Mouse (Mus musculus): Measurements from ENCODE around the gene Tlcd2. TPM values are rescaled to one million over a fixed set of nuclear protein-coding genes. Genes with fewer than 3 reads are reported as not detected.

Gene Tlcd2
- total and polyA plus RNA-seq, 3 experiments, result 0.40 to 0.81 TPM; not detected in 1

DNA sequence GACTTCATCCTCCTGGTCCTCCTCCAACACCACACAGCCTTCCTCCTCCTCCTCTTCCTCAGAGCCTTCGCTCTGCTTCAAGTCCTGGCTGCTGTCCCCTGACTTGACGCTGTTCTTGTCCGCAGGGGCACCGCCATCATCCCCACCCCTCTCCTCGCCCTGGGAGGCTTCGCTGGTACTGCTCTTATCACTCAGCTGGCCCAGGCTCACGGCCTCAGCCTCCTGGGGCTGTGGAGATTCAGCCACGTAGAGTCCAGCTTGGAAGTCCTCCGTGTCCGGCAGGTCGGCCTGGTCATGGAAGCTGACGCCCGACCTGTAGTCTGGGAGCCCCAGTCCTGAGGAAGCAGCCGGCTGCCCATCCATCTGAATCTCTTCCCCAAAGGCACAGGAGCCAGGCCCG, 10.6 kb upstream of the Tlcd2 start:
- H3K79me2 ChIP-seq (replicated peaks; ENCODE audit: control insufficient read depth, extremely low read depth, insufficient read depth, poor library complexity, severe bottlenecking), result no peaks in the 10 kb centered on the region
- dilution Hi-C loops (cut with MboI; ENCODE audit: extremely low pct_ligation_motif_present, extremely low pct_unique_long_range_greater_than_20kb, low sequenced_read_pairs), result no loop called here
- H3K4me2 ChIP-seq (ENCODE audit: insufficient read depth, low read depth, poor library complexity, severe bottlenecking), result no peak overlapping the region
- peaks cover 44 to 69% of the 10 kb centered on the region in 2 experiments for H3K36me3 ChIP-seq (replicated peaks in 1 of 2; ENCODE audit: control insufficient read depth in 1 of 2, insufficient read depth in 1 of 2, low read length in 1 of 2)
- no peak overlapping the region for H3K27ac ChIP-seq (ENCODE audit: insufficient read depth, low read depth)
- H3K27me3 ChIP-seq (replicated peaks), result no peaks in the 10 kb centered on the region
- in situ Hi-C loops (cut with MboI; ENCODE audit: low pct_ligation_motif_present, low pct_unique_long_range_greater_than_20kb, low sequenced_read_pairs), result no loop called here
- no peak for DNase-seq (ENCODE audit: extremely low read depth)
- H3K9ac ChIP-seq (ENCODE audit: insufficient read depth, low read depth), result no peak overlapping the region
- H3K4me3 ChIP-seq (replicated peaks in 1 of 3; ENCODE audit: low read depth in 2 of 3, low read length in 2 of 3, poor library complexity in 1 of 3), result no peak overlapping the region
- no peaks in the 10 kb centered on the region for H3K9me3 ChIP-seq (replicated peaks; ENCODE audit: low read length)
- TF ChIP-seq ETS1 (conservative IDR thresholded peaks at IDR 0.05; ENCODE audit: low read depth, low read length), result no peak
- no peak for TF ChIP-seq TCF12 (IDR thresholded peaks at IDR 0.05; ENCODE audit: low read depth, low read length)
- no peak for TF ChIP-seq NELFE (IDR thresholded peaks at IDR 0.05; ENCODE audit: low read depth, low read length)
- TF ChIP-seq KAT2A (IDR thresholded peaks at IDR 0.05; ENCODE audit: insufficient replicate concordance, low read length), result no peak
- TF ChIP-seq JUN (IDR thresholded peaks at IDR 0.05; ENCODE audit: insufficient read depth, low read depth, low read length), result no peak
- TF ChIP-seq MXI1 (IDR thresholded peaks at IDR 0.05; ENCODE audit: low read depth, low read length), result no peak
- no peak for TF ChIP-seq EP300 (IDR thresholded peaks at IDR 0.05; ENCODE audit: low read length)
- no peak for TF ChIP-seq PAX5 (IDR thresholded peaks at IDR 0.05; ENCODE audit: low read length)
- no peak for TF ChIP-seq ELF1 (IDR thresholded peaks at IDR 0.05; ENCODE audit: low read depth, low read length)
- TF ChIP-seq POLR2A (IDR thresholded peaks at IDR 0.05; ENCODE audit: low read depth, low read length), result no peak
- TF ChIP-seq CHD1 (IDR thresholded peaks at IDR 0.05; ENCODE audit: low read depth, low read length), result no peak
- TF ChIP-seq MAZ (IDR thresholded peaks at IDR 0.05; ENCODE audit: low read depth, low read length), result no peak
- TF ChIP-seq RCOR1 (conservative IDR thresholded peaks at IDR 0.05; ENCODE audit: low read depth, low read length), result no peak
- TF ChIP-seq CTCF (conservative IDR thresholded peaks at IDR 0.05 in 1 of 2, IDR thresholded peaks at IDR 0.05 in 1 of 2; ENCODE audit: low read depth in 2 of 2, low read length in 2 of 2), result no peak
- no peak for TF ChIP-seq ZNF384 (IDR thresholded peaks at IDR 0.05; ENCODE audit: low read depth, low read length)
- no peak for TF ChIP-seq MEF2A (IDR thresholded peaks at IDR 0.05; ENCODE audit: borderline replicate concordance, low read depth, low read length)
- TF ChIP-seq CHD2 (IDR thresholded peaks at IDR 0.05; ENCODE audit: low read length), result no peak
- no peak for TF ChIP-seq UBTF (IDR thresholded peaks at IDR 0.05; ENCODE audit: low read depth, low read length)
- H3K4me1 ChIP-seq (ENCODE audit: control insufficient read depth in 1 of 2, insufficient read depth in 2 of 2), result peaks cover 16 to 62% of the 10 kb centered on the region in 2 experiments

DNA sequence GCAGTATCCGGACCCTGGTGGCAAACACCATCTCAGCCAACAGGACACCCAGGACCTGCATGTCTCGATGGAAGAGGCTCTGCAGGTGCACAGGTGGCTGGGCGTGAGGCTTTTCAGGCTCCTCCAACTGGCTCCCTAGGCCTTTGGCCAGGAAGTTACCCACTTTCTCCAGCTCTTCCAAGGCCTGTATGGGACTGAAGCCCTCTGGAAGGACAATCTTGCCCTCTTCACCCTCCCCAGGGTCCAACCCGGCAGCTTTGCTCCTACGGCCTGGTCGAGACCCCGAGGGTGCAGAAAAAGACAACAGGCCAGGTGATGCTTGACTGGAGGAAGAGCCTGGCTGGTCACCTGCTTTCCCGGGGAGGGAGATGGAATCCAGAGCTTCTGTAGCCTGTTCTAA, 9.4 kb upstream of the Tlcd2 start:
- Histone ChIP-seq H3K36me3 (replicated peaks in 1 of 2; ENCODE audit: control insufficient read depth in 1 of 2, insufficient read depth in 1 of 2, low read length in 1 of 2) (peaks cover 40 to 57% of the 10 kb centered on the region in 2 experiments), H3K4me3 (replicated peaks in 1 of 3; ENCODE audit: low read depth in 2 of 3, low read length in 2 of 3, poor library complexity in 1 of 3) (no peak overlapping the region), H3K9me3 (replicated peaks; ENCODE audit: low read length) (no peaks in the 10 kb centered on the region), H3K79me2 (replicated peaks; ENCODE audit: control insufficient read depth, extremely low read depth, insufficient read depth, poor library complexity, severe bottlenecking) (no peaks in the 10 kb centered on the region), H3K27me3 (replicated peaks) (no peaks in the 10 kb centered on the region), H3K4me2 (ENCODE audit: insufficient read depth, low read depth, poor library complexity, severe bottlenecking) (no peak overlapping the region), H3K4me1 (ENCODE audit: control insufficient read depth in 1 of 2, insufficient read depth in 2 of 2) (peaks cover 24 to 72% of the 10 kb centered on the region in 2 experiments), H3K27ac (ENCODE audit: insufficient read depth, low read depth) (no peak overlapping the region), H3K9ac (ENCODE audit: insufficient read depth, low read depth) (no peak overlapping the region)
- no peak for DNase-seq (ENCODE audit: extremely low read depth)
- TF ChIP-seq MAFK (IDR thresholded peaks at IDR 0.05; ENCODE audit: insufficient replicate concordance, low read length) (no peak), E2F4 (IDR thresholded peaks at IDR 0.05; ENCODE audit: insufficient replicate concordance, low read depth, low read length) (no peak), NRF1 (IDR thresholded peaks at IDR 0.05; ENCODE audit: low read depth, low read length) (no peak), ELF1 (IDR thresholded peaks at IDR 0.05; ENCODE audit: low read depth, low read length) (no peak), RAD21 (IDR thresholded peaks at IDR 0.05; ENCODE audit: low read depth, low read length) (no peak), CHD2 (IDR thresholded peaks at IDR 0.05; ENCODE audit: low read length) (no peak), TBP (conservative IDR thresholded peaks at IDR 0.05; ENCODE audit: low read depth, low read length) (no peak), SMC3 (IDR thresholded peaks at IDR 0.05; ENCODE audit: low read depth, low read length) (no peak), ZC3H11A (IDR thresholded peaks at IDR 0.05; ENCODE audit: low read depth, low read length) (no peak), CHD1 (IDR thresholded peaks at IDR 0.05; ENCODE audit: low read depth, low read length) (no peak), KAT2A (IDR thresholded peaks at IDR 0.05; ENCODE audit: insufficient replicate concordance, low read length) (no peak), MYC (IDR thresholded peaks at IDR 0.05; ENCODE audit: low read depth, low read length) (no peak), TCF12 (IDR thresholded peaks at IDR 0.05; ENCODE audit: low read depth, low read length) (no peak), SIN3A (IDR thresholded peaks at IDR 0.05; ENCODE audit: low read length) (no peak), ZNF384 (IDR thresholded peaks at IDR 0.05; ENCODE audit: low read depth, low read length) (no peak), ZMIZ1 (IDR thresholded peaks at IDR 0.05; ENCODE audit: low read depth, low read length) (no peak), JUN (IDR thresholded peaks at IDR 0.05; ENCODE audit: insufficient read depth, low read depth, low read length) (no peak), MAZ (IDR thresholded peaks at IDR 0.05; ENCODE audit: low read depth, low read length) (no peak)
- dilution Hi-C loops (cut with MboI; ENCODE audit: extremely low pct_ligation_motif_present, extremely low pct_unique_long_range_greater_than_20kb, low sequenced_read_pairs), result no loop called here
- in situ Hi-C loops (cut with MboI; ENCODE audit: low pct_ligation_motif_present, low pct_unique_long_range_greater_than_20kb, low sequenced_read_pairs), result no loop called here
